Mouse (Mus musculus): ENCODE data around the gene Psmd12. TPM values are rescaled to one million over a fixed set of nuclear protein-coding genes. Genes with fewer than 3 reads are reported as not detected.

Gene Psmd12
- 137 TPM in 2 replicates for polyA plus RNA-seq (2015; fragmentation: Nextera tagmentation; extraction: Ambion mirVana)

GRCm38 (mm10) chr11:107479053-107479861 lies at the start of gene Psmd12:
Psmd12 (plus strand) TSS chr11:107479484.
- H3K27me3 ChIP-seq (ENCODE audit: control insufficient read depth, insufficient read depth, low read length), result no peaks in the 10 kb centered on the region
- H3K4me3 ChIP-seq (ENCODE audit: low read depth, low read length), result peak within 1 kb of the TSS; percentile 86
- ATAC-seq (ENCODE audit: low FRiP score, low TSS enrichment) (peak; percentile 99), DNase-seq (ENCODE audit: low spot score) (peak; percentile 99)
- H3K9ac ChIP-seq (ENCODE audit: low read length), result peak within 1 kb of the TSS; percentile 98
- H3K4me1 ChIP-seq (replicated peaks; ENCODE audit: control insufficient read depth, insufficient read depth), result peaks cover 4% of the 10 kb centered on the region; the same call in 1 of the 2 replicates
- H3K4me2 ChIP-seq (replicated peaks; ENCODE audit: low read depth), result peak within 1 kb of the TSS; percentile 76
- H3K36me3 ChIP-seq (ENCODE audit: control insufficient read depth, insufficient read depth, low read length), result no peaks in the 10 kb centered on the region
- WGBS, result under 1% methylated on average over 51 of the region's 51 CpGs
- no peaks in the 10 kb centered on the region for H3K9me3 ChIP-seq (ENCODE audit: control insufficient read depth, low read length)
- peak; percentile 73 for TF ChIP-seq EP300 (optimal IDR thresholded peaks at IDR 0.05)
- peak; percentile 49 for TF ChIP-seq CTCF (IDR thresholded peaks at IDR 0.05; ENCODE audit: low read depth)
- peak within 1 kb of the TSS; percentile 90 for H3K27ac ChIP-seq (replicated peaks)

DNA sequence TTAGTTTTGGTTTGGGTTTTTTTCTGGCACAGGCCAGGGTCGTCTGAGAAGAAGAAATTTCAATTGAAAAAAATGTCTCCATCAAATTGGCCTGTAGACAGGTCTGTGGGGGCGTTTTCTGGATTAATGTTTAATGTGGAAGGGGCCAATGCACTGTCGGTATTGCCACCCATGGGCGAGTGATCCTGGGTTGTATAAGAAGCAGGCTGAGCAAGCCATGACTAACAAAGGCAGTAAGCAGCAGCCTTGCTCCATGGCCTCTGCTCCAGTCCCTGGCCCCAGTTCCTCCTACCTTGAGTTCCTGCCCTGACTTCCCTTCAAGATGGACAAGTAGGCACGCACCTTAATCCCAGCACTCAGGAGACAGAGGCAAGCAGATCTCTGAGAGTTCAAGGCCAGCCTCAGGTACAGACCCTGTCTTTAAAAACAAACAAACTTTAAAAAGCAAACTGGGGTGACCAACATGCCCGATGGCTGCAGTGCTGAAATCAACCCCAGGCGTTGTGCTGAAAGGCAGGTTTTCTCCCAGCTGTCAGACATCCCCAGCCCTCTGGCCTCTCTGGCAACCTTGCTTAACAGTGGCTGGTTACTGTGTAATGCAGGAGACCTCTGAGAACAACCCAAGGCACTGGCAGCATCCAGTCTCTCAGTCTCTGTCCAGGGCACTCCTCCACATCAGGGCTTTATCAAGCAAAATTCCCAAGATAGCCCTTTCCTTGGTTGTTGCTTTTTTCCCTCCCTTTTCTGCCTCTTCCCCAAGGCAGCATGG lies 47.9 kb upstream of the Psmd12 start:
- no peaks in the 10 kb centered on the region for H3K4me1 ChIP-seq (replicated peaks; ENCODE audit: control insufficient read depth, insufficient read depth)
- H3K27me3 ChIP-seq (ENCODE audit: control insufficient read depth, insufficient read depth, low read length), result no peaks in the 10 kb centered on the region

DNA sequence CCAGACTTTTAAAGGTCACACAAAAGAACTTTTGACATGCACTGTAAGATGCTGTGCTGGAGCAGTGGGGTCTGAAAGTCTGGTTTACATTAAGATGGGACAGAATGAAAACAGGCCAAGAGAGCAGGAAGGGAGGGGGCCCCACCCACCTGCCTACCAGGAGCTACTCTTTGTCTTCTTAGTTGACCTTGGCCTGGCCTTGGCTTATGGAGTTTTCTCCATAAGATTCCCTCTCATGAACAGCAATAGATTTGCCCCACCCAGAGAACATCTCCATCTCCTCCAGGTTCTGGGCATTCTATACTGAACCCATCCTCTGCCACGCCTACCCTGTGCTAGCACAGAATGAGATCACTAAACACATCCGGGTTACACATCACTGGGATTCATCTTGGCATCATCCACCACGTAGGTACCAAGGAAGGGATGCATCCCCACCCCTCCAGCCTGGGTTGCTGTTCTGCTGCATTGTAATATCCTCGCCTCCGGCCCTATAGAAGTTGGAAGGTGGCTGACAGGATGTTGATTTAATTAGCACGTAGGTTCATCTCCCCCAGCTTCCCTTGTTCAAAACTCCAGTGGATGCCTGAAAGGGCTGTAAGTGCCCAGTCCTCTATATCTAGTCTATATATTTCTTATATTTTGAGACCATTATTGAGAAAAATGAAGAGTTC lies 43.4 kb upstream of the Psmd12 start:
- H3K9ac ChIP-seq (ENCODE audit: low read length), result no peak overlapping the region
- WGBS, result 90% methylated on average over 6 of the region's 6 CpGs
- no peaks in the 10 kb centered on the region for H3K36me3 ChIP-seq (ENCODE audit: control insufficient read depth, insufficient read depth, low read length)
- H3K9me3 ChIP-seq (ENCODE audit: control insufficient read depth, low read length), result no peaks in the 10 kb centered on the region
- DNase-seq (ENCODE audit: low spot score) (no peak), ATAC-seq (ENCODE audit: low FRiP score, low TSS enrichment) (no peak)
- H3K4me3 ChIP-seq (ENCODE audit: low read depth, low read length), result no peak overlapping the region
- H3K4me2 ChIP-seq (replicated peaks; ENCODE audit: low read depth), result no peak overlapping the region
- H3K4me1 ChIP-seq (replicated peaks; ENCODE audit: control insufficient read depth, insufficient read depth), result no peaks in the 10 kb centered on the region
- H3K27me3 ChIP-seq (ENCODE audit: control insufficient read depth, insufficient read depth, low read length), result no peaks in the 10 kb centered on the region
- no peak overlapping the region for H3K27ac ChIP-seq (replicated peaks)
- TF ChIP-seq CTCF (IDR thresholded peaks at IDR 0.05; ENCODE audit: low read depth), result no peak
- no peak for TF ChIP-seq EP300 (optimal IDR thresholded peaks at IDR 0.05)

More for the DNA sequence above, 47.9 kb upstream of the Psmd12 start:
- H3K27ac ChIP-seq (replicated peaks), result no peak overlapping the region
- TF ChIP-seq EP300 (optimal IDR thresholded peaks at IDR 0.05) (no peak), CTCF (IDR thresholded peaks at IDR 0.05; ENCODE audit: low read depth) (no peak)
- no peak overlapping the region for H3K4me3 ChIP-seq (ENCODE audit: low read depth, low read length)
- no peak overlapping the region for H3K9ac ChIP-seq (ENCODE audit: low read length)
- no peak for DNase-seq (ENCODE audit: low spot score)
- H3K36me3 ChIP-seq (ENCODE audit: control insufficient read depth, insufficient read depth, low read length), result no peaks in the 10 kb centered on the region
- 66% methylated on average over 7 of the region's 7 CpGs for WGBS
- no peak overlapping the region for H3K4me2 ChIP-seq (replicated peaks; ENCODE audit: low read depth)
- no peaks in the 10 kb centered on the region for H3K9me3 ChIP-seq (ENCODE audit: control insufficient read depth, low read length)
- ATAC-seq (ENCODE audit: low FRiP score, low TSS enrichment), result 0 out of 2 replicates have a peak, but pooled peaks have one; percentile 54

DNA sequence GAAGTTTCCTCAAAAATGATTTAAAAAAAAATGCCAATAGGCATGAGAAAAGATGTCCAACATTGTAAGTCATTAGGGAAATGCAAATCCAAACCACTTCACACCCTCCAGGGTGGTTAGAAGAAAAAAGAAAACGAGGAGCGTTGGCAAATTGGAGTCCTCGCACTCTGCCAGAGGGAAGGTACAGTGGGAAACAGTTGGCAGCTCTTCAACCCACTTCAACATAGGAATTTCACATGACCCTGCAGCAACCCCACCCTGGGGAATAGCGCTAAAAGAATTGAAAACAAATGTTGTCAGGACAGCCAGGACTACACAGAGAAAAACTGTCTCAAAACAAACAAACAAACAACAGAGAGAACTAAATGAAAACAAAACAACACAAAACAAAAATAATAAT lies 41.6 kb upstream of the Psmd12 start:
- no peaks in the 10 kb centered on the region for H3K27me3 ChIP-seq (ENCODE audit: control insufficient read depth, insufficient read depth, low read length)
- TF ChIP-seq CTCF (IDR thresholded peaks at IDR 0.05; ENCODE audit: low read depth), result no peak
- TF ChIP-seq EP300 (optimal IDR thresholded peaks at IDR 0.05), result no peak
- no peak for DNase-seq (ENCODE audit: low spot score)
- 69% methylated on average over 4 of the region's 4 CpGs for WGBS
- H3K4me2 ChIP-seq (replicated peaks; ENCODE audit: low read depth), result no peak overlapping the region
- H3K4me1 ChIP-seq (replicated peaks; ENCODE audit: control insufficient read depth, insufficient read depth), result no peaks in the 10 kb centered on the region
- no peaks in the 10 kb centered on the region for H3K36me3 ChIP-seq (ENCODE audit: control insufficient read depth, insufficient read depth, low read length)
- H3K27ac ChIP-seq (replicated peaks), result no peak overlapping the region
- H3K4me3 ChIP-seq (ENCODE audit: low read depth, low read length), result no peak overlapping the region
- no peak for ATAC-seq (ENCODE audit: low FRiP score, low TSS enrichment)
- H3K9ac ChIP-seq (ENCODE audit: low read length), result no peak overlapping the region
- no peaks in the 10 kb centered on the region for H3K9me3 ChIP-seq (ENCODE audit: control insufficient read depth, low read length)

DNA sequence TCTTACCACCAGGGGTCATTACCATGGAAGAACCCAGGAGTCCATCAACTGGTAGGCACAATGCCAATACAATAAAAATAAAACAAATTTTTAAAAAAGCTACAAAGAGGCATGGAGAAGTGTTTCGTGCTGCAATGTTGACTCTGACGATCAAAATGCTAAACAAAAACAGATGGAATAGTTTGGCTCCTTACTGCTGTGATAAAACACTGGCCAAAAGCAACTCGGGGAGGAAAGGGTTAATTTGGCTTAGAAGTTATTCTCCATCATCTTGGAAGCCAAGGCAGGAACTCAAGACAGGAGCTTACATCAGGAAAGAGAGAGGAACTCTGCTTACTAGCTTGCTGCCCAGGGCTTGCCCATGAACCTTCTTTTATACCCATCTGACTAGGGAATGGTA lies 41.1 kb upstream of the Psmd12 start:
- no peak for DNase-seq (ENCODE audit: low spot score)
- Histone ChIP-seq H3K9me3 (ENCODE audit: control insufficient read depth, low read length) (no peaks in the 10 kb centered on the region), H3K27ac (replicated peaks) (no peak overlapping the region), H3K4me3 (ENCODE audit: low read depth, low read length) (no peak overlapping the region), H3K9ac (ENCODE audit: low read length) (no peak overlapping the region), H3K27me3 (ENCODE audit: control insufficient read depth, insufficient read depth, low read length) (no peaks in the 10 kb centered on the region), H3K36me3 (ENCODE audit: control insufficient read depth, insufficient read depth, low read length) (no peaks in the 10 kb centered on the region), H3K4me1 (replicated peaks; ENCODE audit: control insufficient read depth, insufficient read depth) (no peaks in the 10 kb centered on the region), H3K4me2 (replicated peaks; ENCODE audit: low read depth) (no peak overlapping the region)
- WGBS, result 75% methylated on average over 3 of the region's 3 CpGs
- ATAC-seq (ENCODE audit: low FRiP score, low TSS enrichment), result no peak
- TF ChIP-seq CTCF (IDR thresholded peaks at IDR 0.05; ENCODE audit: low read depth) (no peak), EP300 (optimal IDR thresholded peaks at IDR 0.05) (no peak)
